Mouse (Mus musculus): ENCODE data around the gene Tmc2.

DNA sequence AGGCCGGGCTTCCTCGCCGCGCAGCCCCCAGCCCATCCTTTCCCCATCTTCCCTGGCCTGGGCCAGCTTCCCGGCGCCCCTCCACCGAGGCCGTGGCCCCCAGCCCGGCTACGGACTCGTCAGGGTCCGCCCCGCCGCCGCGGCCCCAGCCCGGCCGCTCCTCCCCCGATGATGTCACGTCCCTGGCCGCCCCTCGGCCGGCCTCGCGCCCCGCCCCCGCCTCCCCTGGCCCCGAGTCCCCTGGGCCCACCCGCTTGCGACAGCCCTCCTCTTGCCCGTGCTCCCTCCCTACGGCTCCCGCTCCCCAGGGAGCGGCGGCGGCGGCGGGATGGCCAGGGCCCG is 99.9 kb downstream of the Tmc2 start, which contains the start of gene Ebf4:
- TF ChIP-seq POLR2A (IDR thresholded peaks at IDR 0.05; ENCODE audit: control insufficient read depth, extremely low read depth, insufficient read depth, low read length, poor library complexity) (no peak), CTCF (IDR thresholded peaks at IDR 0.05; ENCODE audit: borderline replicate concordance, control insufficient read depth, extremely low read depth, insufficient read depth, low read length, poor library complexity) (no peak)

Data from thymus, adult 2 months (tissue).